7 mouse cellular contexts compared by ENCODE assay signal in the genomic region with DNA sequence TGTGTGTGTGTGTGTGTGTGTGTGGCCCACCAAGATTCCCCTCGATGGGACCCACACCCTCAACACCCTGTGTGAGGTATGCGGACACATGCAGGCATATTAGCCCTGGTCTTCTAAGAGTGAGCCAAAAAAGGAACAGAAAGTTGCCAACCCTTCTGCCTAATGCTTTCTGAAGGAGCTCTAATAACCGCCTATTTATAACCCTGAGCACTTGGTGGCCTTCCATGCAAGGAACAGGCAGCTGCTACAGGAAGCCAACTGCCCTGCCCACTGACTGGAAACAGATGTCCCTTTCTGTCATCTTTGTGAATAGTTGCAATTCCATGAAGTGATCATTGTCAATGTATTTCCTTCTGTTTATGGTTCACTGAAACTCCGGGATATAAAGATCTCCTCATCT.
DNase-seq lines count a peak whose midpoint lies in the region; ATAC-seq lines count a peak whose summit lies in the region.

No protein-coding gene starts in this region.

- no peak overlapping the region for H3K4me2 ChIP-seq in embryonic facial prominence, embryonic 15.5 days (replicated peaks)

- no peak overlapping the region for H3K4me3 ChIP-seq in embryonic facial prominence, embryonic 15.5 days (replicated peaks)

- 38% methylated on average over 4 of the region's 4 CpGs for WGBS in embryonic facial prominence, embryonic 15.5 days

- no peak overlapping the region for H3K9ac ChIP-seq in embryonic facial prominence, embryonic 15.5 days

- no peaks in the 10 kb centered on the region for H3K27me3 ChIP-seq in embryonic facial prominence, embryonic 15.5 days

- ATAC-seq in embryonic facial prominence, embryonic 15.5 days (ENCODE audit: insufficient number of reproducible peaks, low FRiP score, low TSS enrichment, low read depth), result peak; percentile 75
- no peak for ATAC-seq in CD4-positive, CD25-positive, alpha-beta regulatory T cell, adult 4 months

- H3K9me3 ChIP-seq in embryonic facial prominence, embryonic 15.5 days (replicated peaks), result no peaks in the 10 kb centered on the region

- H3K4me1 ChIP-seq in embryonic facial prominence, embryonic 15.5 days, result peaks cover 12% of the 10 kb centered on the region; the same call in 1 of the 2 replicates

- no peaks in the 10 kb centered on the region for H3K36me3 ChIP-seq in embryonic facial prominence, embryonic 15.5 days

- peak overlapping the region; percentile 12; the same call in 1 of the 2 replicates for H3K27ac ChIP-seq in embryonic facial prominence, embryonic 15.5 days (replicated peaks)

- DNase-seq in kidney, postnatal 10 days, result peak; percentile 42
- no peak for DNase-seq in kidney, adult 8-10 months
- peak; percentile 53 for DNase-seq in cerebellum, adult 11-12 months
- peak; percentile 35 for DNase-seq in lung, postnatal 14 days
- DNase-seq in thymus, postnatal 36 days, result no peak

Comparison
In these comparisons a context has a peak if more than half of its experiments do, and no peak if none do; other contexts are left out.
1. DNase-seq: peak in kidney, postnatal 10 days (single experiment), cerebellum, adult 11-12 months (single experiment) and lung, postnatal 14 days (single experiment); none in kidney, adult 8-10 months (0 of 2) and thymus, postnatal 36 days (0 of 2).